Mouse (Mus musculus): ENCODE measurements around the gene Armc6. TPM values are rescaled to one million over a fixed set of nuclear protein-coding genes. Genes with fewer than 3 reads are reported as not detected.
A peak's percentile ranks its signal among the peaks of the same experiment; 100 is the strongest.

Gene Armc6
- total RNA-seq, 2 experiments from 2014 or later = 6.1 TPM; not detected in 1

DNA sequence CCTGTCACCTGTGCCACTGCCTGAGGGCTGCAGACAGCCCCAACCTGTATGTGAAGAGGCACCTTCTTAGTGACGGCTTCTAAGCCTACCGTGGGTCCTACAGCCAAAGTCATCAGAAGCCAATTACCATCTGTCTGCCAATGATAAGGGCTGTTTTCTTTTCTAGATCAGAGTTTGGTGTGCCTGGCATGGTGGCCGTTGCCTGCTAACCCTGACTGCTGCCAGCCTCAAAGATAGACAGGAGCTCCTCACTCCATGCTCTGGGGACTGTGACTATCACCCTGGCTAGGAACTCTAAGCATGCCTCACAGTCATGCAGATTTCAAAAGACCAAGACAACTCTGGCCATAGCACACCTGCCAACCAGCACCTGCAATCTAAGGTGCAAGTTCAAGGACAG, 32.8 kb downstream of the Armc6 start:
- peak; percentile 87 for ATAC-seq (replicated peaks; ENCODE audit: low FRiP score, poor library complexity, severe bottlenecking)

DNA sequence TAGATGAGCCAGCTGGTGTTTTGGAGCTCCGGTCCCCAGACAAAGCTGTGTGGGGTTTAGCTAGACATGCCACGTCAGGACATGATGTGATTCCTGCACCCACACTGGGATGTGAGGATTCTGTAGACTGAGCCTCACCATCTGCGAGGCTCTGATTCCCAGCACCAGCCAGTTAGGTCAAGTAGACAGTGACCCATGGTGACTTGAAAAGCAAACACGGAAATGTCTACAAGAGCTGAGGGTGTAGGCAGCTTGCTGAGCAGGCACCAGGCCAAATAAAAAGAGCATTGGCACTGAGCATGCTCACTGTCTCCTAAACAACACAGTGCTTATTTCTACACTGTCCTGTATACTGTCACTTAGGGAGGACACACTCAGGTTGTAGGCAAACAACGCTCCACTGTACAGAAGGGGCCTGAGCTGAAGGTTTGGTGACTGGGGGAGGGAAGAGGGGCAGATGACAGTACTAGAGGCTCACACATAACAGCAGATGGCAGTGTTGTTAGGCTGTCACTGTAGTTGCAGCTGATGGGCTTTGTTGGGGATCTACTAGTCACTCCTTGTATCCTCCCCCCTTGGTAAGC, 34.1 kb downstream of the Armc6 start:
- ATAC-seq (replicated peaks; ENCODE audit: low FRiP score, poor library complexity, severe bottlenecking) = peak; percentile 60

DNA sequence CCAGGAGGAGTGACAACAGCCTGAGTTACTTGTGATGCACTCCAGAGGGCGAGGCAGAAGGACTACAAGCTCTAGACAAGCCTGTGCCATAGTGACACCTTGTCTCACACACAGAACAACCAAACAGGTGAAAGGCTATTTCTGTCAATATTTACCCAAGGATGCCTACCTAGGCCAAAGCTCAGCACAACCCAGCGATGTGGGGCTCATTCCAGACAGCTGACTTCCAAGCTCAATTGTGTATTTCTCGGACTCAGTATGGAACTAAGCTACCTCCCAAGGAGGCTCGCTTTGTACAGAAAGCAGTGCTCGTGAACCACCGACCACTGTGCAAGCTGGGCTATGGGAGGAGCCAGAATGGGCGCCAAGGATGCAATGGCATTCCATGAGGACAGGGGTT, 36.7 kb downstream of the Armc6 start:
- ATAC-seq (replicated peaks; ENCODE audit: low FRiP score, poor library complexity, severe bottlenecking) = no peak

DNA sequence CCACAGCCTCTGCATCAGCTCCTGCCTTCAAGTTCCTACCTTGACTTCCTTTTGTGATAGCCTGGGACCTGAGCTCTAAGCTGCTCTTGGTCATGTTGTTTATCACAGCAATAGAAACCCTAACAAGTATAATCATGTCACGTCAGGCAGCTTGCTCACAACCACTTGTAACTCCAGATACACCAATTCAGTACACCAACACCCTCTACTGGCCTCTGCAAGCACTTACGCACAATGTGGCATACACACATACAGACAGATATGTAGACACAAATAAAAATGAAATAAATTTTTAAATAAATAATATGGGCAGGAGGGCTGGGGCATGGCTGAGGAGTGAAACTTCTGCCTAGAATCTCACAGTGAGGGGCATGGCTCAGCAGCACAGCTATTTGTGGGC, 38.5 kb downstream of the Armc6 start:
- ATAC-seq (replicated peaks; ENCODE audit: low FRiP score, poor library complexity, severe bottlenecking) = no peak

DNA sequence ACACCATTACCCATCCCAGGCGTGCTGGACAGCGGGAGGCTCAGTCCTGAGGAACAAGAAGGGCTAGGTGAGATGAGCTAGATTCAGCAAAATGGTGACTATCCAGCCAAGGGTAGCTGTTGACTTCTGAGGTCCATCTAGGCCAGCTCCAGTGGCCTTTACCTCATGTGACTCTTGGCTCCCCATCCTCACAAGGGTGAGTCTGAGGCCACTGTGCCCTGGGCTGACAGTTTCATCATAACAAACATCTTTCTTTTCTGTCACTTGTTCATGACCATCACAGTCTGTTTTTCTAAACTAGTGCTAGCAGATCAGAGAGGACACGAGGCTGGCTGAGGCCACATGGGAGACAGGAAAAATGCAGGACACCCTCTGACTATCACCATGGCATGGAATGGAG, 40.1 kb downstream of the Armc6 start:
- ATAC-seq (replicated peaks; ENCODE audit: low FRiP score, poor library complexity, severe bottlenecking) = no peak

DNA sequence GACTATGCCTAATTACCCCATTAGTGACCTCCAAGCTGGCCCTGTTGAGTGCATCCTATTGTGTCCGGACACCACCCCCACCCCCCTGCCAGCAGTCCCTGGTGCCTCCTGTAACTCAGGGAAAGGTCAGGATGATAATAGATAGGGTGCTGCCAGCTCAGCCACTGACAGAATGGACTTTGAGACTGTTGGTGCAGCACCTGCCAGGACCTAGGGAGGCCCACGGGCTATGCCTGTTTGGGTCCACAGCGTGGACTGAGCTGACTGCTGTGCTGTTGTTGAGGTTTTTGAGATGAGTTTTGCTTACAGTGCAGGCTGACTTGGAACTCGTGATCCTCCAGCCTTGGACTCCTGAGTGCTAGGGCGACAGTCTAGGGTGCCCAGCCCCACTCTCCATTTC, 41.0 kb downstream of the Armc6 start:
- no peak for ATAC-seq (replicated peaks; ENCODE audit: low FRiP score, poor library complexity, severe bottlenecking)

DNA sequence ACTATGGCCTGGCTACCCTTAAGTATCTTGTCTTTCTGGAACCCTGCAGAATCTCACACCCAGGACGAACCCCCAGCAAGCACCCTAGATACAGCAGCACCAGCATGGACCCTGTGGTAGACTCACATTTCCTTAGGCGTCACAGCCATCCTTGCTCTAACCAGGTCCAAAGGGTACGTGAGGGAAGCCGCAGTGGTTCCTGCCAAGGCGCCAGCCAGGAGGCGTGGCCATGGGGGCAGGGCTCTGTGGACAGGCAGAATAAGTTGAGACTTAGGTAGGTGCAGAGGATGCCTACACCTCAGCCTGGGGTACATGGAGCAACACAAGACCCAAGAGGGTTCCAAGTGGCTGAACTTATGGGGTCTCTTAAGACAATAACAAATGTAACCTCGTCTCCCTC, 45.6 kb downstream of the Armc6 start:
- no peak for ATAC-seq (replicated peaks; ENCODE audit: low FRiP score, poor library complexity, severe bottlenecking)

DNA sequence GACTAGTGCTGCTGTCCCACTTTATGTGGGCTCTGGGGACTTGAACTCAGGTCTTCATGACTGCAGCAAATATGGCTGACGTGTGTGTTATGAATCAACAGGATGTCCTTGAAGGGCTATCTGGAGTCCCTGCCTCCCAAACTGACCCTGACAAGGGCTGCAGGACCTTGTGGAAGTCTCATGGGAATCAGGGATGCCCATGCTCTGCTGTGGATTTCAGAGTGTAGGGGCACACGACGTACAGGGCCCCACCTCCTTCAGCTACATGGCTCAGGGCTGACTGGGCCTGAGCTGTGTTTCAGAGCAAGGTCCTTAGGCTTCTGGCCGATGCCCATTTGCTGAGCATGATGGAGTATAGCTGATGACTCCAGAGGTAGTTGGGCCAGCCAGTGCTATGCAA, 51.1 kb downstream of the Armc6 start:
- no peak for ATAC-seq (replicated peaks; ENCODE audit: low FRiP score, poor library complexity, severe bottlenecking)

DNA sequence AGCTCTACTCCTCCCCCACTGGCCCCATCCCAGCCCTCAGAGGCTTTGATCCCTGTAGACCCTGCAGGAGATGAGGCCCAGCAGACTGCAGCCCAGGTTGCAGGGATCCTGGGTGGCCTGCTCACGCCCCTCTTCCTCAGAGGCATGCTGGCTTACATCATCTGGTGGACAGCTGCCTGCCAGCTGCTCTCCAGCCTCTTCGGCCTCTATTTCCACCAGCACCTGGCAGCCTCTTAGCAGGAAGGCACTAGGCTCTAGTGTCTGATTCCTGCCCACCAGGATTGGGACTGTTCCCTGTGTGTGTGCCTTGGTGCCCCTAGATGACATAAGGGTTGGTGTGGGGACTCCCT, 52.4 kb downstream of the Armc6 start:
- ATAC-seq (replicated peaks; ENCODE audit: low FRiP score, poor library complexity, severe bottlenecking) = no peak

DNA sequence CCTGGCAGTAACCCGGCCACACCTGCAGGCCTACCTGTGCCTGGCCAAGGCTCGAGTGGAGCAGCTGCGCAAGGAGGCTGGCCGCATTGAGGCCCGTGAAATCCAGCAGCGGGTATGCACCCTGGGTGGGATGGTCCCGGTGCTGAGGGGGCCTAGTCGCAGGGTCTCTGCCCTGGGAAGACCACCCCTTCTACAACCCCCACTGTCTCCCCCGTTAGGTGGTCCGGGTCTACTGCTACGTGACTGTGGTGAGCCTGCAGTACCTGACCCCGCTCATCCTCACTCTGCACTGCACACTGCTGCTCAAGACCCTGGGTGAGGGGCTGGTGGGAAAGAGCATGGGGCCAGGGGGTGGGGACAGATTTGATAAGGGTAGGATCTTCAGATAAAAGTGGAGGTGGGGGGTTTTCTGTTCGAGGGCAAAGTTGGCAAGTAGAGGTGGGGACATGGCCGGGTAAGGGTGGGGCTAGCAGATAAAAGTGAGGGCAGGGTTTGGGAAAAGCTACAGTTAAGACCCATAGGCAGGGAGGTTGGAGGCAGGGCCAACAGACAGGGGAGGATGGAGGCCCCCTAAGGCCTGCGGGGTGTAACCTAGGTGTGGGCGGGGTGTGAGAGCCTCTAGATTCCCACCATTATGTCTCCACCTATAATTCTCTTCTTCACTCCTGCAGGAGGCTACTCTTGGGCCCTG, 52.9 kb downstream of the Armc6 start:
- 0 out of 2 replicates have a peak, but pooled peaks have one; percentile 17 for ATAC-seq (replicated peaks; ENCODE audit: low FRiP score, poor library complexity, severe bottlenecking)

DNA sequence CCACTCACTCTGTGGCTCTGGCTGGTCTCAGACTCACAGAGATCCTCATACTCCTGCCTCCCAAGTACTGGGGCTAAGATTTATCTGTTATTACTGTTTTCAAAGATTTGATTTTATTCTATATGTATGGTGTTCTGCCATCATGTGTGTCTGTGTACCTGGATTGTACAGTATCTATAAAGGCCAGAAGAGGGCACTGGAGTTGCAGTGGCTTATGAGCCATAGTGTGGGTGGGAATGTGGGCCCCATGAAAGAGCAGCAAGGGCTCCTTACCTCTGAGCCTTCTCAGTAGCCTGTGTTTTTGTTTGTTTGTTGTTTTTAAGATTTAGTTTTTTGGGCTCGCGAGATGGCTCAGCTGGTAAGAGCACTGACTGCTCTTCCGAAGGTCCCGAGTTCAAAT, 55.2 kb downstream of the Armc6 start:
- no peak for ATAC-seq (replicated peaks; ENCODE audit: low FRiP score, poor library complexity, severe bottlenecking)

DNA sequence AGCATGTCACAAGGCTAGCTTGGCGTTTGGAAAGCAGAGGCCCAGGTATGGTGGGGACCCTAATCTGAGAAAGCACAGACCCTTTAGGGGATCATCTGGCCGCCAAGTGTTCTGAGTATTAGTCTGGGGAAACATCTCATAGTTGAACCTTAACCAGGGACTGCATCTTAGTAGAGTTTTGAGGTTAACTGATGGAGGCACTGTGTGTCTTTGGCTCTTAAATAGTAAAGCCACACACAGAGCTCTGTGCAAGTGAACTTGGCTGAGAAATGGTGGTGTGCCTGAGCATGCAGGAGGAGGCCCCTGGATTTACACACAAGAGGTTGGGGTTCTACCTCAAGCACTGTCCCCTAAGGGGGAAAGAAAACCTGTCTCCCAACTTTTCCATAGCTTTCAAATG, 56.0 kb downstream of the Armc6 start:
- ATAC-seq (replicated peaks; ENCODE audit: low FRiP score, poor library complexity, severe bottlenecking) = no peak

DNA sequence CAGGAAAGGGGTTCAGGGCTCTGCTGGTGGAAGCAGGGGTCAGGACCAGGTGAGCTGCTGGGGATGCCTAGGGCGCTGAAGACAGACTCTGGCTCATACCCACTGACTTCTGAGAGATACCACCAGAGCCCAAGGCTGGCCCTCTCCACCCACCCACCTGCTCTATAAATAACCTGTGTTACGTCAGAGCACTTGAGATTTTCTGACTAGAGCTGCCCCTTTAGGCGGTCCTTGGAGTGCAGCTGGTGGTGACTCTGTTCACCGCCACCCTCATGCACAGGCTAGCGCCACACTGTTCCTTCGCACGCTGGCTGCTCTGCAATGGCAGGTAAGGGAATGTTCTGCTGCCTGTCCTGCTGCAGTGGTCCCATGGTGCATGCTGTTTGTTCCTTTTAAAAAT, 60.2 kb downstream of the Armc6 start:
- no peak for ATAC-seq (replicated peaks; ENCODE audit: low FRiP score, poor library complexity, severe bottlenecking)

DNA sequence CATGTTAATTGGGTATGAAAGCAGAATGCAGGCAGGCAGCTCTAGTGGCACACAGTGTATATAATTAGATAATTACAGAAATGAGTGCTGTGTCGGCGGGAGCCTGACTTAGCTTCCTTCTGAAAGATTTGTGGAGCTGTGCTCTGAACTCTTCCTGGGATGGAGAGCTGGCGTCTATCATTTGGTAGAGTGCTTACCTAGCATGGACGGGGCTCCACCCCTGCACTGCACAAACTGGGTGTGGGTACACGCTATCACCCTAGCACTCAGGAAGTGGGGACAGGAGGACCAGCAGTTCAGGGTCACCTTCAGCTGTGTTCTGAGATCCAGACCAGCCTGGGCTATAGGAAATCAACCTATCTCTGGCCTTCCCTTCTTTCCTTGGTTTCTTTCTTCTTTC, 60.9 kb downstream of the Armc6 start:
- 0 out of 2 replicates have a peak, but pooled peaks have one; percentile 27 for ATAC-seq (replicated peaks; ENCODE audit: low FRiP score, poor library complexity, severe bottlenecking)

DNA sequence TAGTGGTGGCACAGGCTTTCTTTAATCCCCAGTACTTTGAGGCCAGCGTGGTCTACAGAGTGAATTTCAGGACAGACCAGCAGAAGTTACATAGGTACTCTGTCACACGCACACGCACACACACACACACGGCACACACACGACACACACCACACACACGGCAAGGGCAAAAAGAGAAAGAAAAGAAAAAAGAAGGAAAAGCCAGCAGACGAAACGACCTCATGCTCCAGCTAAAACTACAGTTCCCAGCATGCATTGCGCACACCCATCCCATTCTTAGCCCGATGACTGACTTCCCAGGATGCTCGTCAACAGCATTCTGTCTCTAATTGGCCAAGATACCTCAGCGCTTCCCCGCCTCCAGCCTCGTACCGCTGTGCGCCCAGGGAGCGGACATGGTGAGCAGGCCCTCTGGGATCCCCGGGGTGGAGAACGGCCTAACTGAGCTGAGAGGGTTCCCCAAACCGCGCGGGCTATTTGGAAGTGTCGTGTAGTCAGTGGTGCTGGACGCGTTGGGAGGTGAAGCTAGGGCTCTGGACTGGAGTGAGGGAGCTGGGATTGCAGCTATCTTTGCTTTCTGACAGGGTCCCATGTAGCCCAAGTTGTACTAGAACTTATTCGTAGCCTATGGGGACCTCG, 62.1 kb downstream of the Armc6 start, which contains the start of gene Tmem161a:
Tmem161a (plus strand) TSS at position 314 of the 639 bp plus-strand sequence.
- ATAC-seq (replicated peaks; ENCODE audit: low FRiP score, poor library complexity, severe bottlenecking) = peak; percentile 97

DNA sequence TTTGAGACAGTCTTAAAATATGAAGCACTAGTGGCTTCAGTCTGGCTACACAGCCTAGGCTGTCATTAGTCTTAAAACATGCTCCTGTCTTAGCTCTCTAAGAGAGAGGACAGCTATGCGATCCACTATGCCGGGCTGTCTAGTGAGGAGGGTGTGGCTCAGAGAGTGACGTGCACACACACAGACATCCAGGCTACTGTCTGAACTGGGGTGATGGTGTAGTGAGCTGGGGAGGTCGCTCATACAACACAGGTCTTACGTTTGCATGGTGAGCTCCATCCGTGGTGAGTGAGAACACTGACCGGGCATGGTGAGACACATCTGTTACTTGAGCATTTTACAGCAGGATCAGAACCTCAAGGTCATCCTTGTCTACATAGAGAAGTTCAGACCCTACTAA, 63.0 kb downstream of the Armc6 start:
- ATAC-seq (replicated peaks; ENCODE audit: low FRiP score, poor library complexity, severe bottlenecking) = no peak

DNA sequence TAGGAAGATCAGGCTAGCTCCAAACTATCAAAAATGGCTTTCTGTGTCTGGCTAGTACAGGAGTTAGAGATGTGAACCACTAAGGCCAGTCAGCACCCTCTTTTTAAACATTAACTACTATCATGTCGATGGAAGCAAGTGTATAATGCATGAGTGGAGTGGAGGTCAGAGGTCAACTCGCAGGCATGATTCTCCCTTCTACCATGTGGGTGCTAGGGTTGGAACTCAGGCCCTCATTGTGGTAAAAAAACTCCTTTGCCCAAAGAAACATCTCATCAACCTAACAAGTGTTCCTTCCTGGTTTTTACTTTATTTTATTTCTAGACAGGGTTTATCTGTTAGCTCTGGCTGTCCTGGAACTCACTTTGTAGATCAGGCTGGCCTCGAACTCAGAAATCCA, 63.5 kb downstream of the Armc6 start:
- ATAC-seq (replicated peaks; ENCODE audit: low FRiP score, poor library complexity, severe bottlenecking) = no peak

Data from erythroblast, adult 5-6 weeks (primary cell).